ENCODE assay signal across 8 mouse cellular contexts in the genomic region with DNA sequence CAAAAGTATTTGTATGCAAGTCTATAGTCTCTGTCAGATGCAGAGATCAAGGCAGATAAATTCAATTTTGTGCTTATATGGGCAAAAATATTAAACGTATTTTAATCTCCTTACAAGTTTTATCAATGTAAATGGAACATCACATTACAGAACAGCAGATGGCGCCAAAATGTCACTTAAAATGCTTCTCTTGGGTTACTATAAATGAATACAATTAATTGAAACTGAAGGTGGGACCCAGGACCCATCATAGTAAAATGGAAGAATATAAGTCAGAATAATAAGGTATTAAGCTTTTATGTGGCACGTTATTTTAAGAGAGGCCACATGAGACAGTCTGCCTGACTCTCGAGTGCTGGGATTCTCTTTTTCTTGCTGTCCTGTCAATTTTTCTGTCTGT. TPM values are rescaled to one million over a fixed set of nuclear protein-coding genes. Genes with fewer than 3 reads are reported as not detected.
DNase-seq lines count a peak whose midpoint lies in the region; ATAC-seq lines count a peak whose summit lies in the region.

No protein-coding gene starts in this region.

- WGBS in kidney, embryonic 16.5 days, result 34% methylated on average over 4 of the region's 4 CpGs
- WGBS in intestine, embryonic 15.5 days, result 40% methylated on average over 4 of the region's 4 CpGs

- H3K27me3 ChIP-seq in kidney, embryonic 16.5 days (ENCODE audit: insufficient read depth, low read length), result no peaks in the 10 kb centered on the region
- H3K27me3 ChIP-seq in intestine, embryonic 15.5 days (replicated peaks), result no peaks in the 10 kb centered on the region

- H3K4me1 ChIP-seq in kidney, embryonic 16.5 days (ENCODE audit: insufficient read depth, low read length), result peaks cover 3% of the 10 kb centered on the region; the same call in 1 of the 2 replicates
- 0 out of 2 replicates have a peak, but pooled peaks cover 3% of the 10 kb centered on the region for H3K4me1 ChIP-seq in intestine, embryonic 15.5 days (replicated peaks)

- H3K9me3 ChIP-seq in kidney, embryonic 16.5 days (ENCODE audit: low read length), result no peaks in the 10 kb centered on the region
- H3K9me3 ChIP-seq in intestine, embryonic 15.5 days, result no peaks in the 10 kb centered on the region

- ATAC-seq in kidney, embryonic 16.5 days (ENCODE audit: low FRiP score, low TSS enrichment), result no peak
- ATAC-seq in common myeloid progenitor, adult 5-6 weeks (replicated peaks; ENCODE audit: low read depth, poor library complexity, severe bottlenecking), result peak; percentile 83
- no peak for ATAC-seq in intestine, embryonic 15.5 days

- no peak overlapping the region for H3K9ac ChIP-seq in kidney, embryonic 16.5 days (replicated peaks; ENCODE audit: low read length)
- H3K9ac ChIP-seq in intestine, embryonic 15.5 days, result no peak overlapping the region

- H3K4me2 ChIP-seq in kidney, embryonic 16.5 days (replicated peaks; ENCODE audit: low read depth, low read length), result no peak overlapping the region
- H3K4me2 ChIP-seq in intestine, embryonic 15.5 days (replicated peaks), result no peak overlapping the region

- no peak overlapping the region for H3K4me3 ChIP-seq in kidney, embryonic 16.5 days (ENCODE audit: low read length)
- no peak overlapping the region for H3K4me3 ChIP-seq in intestine, embryonic 15.5 days (replicated peaks)

- no peak overlapping the region for H3K27ac ChIP-seq in kidney, embryonic 16.5 days (ENCODE audit: low read length)
- H3K27ac ChIP-seq in intestine, embryonic 15.5 days, result no peak overlapping the region

- DNase-seq in kidney, adult 9 months, result peak; percentile 78
- peak; percentile 48 to 63 for DNase-seq in CD8-positive naive resting alpha-beta T cell, adult 2 months (ENCODE audit: low read depth in 2 of 2, low spot score in 2 of 2)
- DNase-seq in Muller cell, postnatal 12 days (ENCODE audit: inconsistent ontology term), result peak; percentile 27
- peak; percentile 25 for DNase-seq in layer of hippocampus, adult 9-11 months
- peak; percentile 50 for DNase-seq in retina, postnatal 7 days (ENCODE audit: low read depth, low spot score)

- no peaks in the 10 kb centered on the region for H3K36me3 ChIP-seq in kidney, embryonic 16.5 days (ENCODE audit: insufficient read depth, low read length)
- H3K36me3 ChIP-seq in intestine, embryonic 15.5 days, result no peaks in the 10 kb centered on the region

RNA-seq across cellular contexts. Expression of a gene that starts 39.9 kb away (rescaled TPM):
- polyA plus RNA-seq in kidney, embryonic 16.5 days (2015; fragmentation: Nextera tagmentation; extraction: Ambion mirVana), result 14.8 and 15.6 TPM in 2 replicates
- 34.2 and 39.1 TPM in 2 replicates for total RNA-seq in common myeloid progenitor, adult 5-6 weeks (2017)
- 12.3 and 12.9 TPM in 2 replicates for polyA plus RNA-seq in intestine, embryonic 15.5 days (2015; fragmentation: Nextera tagmentation; extraction: Ambion mirVana)

RNA-seq across cellular contexts. Expression of a gene that starts 50.4 kb away (rescaled TPM):
- 59.4 and 61.9 TPM in 2 replicates for polyA plus RNA-seq in kidney, embryonic 16.5 days (2015; fragmentation: Nextera tagmentation; extraction: Ambion mirVana)
- total RNA-seq in common myeloid progenitor, adult 5-6 weeks (2017), result 120 and 126 TPM in 2 replicates
- polyA plus RNA-seq in intestine, embryonic 15.5 days (2015; fragmentation: Nextera tagmentation; extraction: Ambion mirVana), result 42.9 and 45.2 TPM in 2 replicates

Comparison
In these comparisons a context has a peak if more than half of its experiments do, and no peak if none do; other contexts are left out.
1. DNase-seq: peak in every context shown above with its lines; median percentile 78 in kidney, adult 9 months; 56 in CD8-positive naive resting alpha-beta T cell, adult 2 months; 50 in retina, postnatal 7 days; 27 in Muller cell, postnatal 12 days; 25 in layer of hippocampus, adult 9-11 months.